Mouse (Mus musculus) frontal cortex, postnatal 10 days (tissue): ENCODE measurements around the gene Ptprn2.

Experiments
- DNase-seq, 2 experiments: peaks; one replicate each; pipeline ENCODE4 v3.0.0; 2022; ENCODE audit warnings: low spot score in 2 of 2, mixed read lengths in 1 of 2

Ptprn2 gene

DNA sequence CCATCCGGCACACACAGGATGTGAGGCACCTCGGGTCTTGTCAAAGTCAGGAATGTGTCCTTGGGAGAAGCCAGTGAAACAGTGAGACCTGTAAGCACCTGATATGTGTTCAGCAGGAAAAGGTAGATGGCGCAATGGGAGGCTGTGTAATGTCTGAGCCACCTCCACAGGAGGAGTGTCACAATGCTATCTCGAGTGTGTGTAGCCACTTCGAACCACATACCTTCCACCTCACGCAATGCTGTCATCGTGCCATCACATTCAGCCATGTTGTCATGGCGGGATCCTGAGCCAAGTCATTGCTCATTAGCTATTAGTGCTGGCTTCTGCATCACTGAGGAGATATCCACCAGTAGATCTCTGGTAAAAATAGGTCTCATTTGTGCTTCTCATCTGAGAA is 290.9 kb downstream of the Ptprn2 start:
- peak in 1 of 2 experiments; percentile 3 for DNase-seq

DNA sequence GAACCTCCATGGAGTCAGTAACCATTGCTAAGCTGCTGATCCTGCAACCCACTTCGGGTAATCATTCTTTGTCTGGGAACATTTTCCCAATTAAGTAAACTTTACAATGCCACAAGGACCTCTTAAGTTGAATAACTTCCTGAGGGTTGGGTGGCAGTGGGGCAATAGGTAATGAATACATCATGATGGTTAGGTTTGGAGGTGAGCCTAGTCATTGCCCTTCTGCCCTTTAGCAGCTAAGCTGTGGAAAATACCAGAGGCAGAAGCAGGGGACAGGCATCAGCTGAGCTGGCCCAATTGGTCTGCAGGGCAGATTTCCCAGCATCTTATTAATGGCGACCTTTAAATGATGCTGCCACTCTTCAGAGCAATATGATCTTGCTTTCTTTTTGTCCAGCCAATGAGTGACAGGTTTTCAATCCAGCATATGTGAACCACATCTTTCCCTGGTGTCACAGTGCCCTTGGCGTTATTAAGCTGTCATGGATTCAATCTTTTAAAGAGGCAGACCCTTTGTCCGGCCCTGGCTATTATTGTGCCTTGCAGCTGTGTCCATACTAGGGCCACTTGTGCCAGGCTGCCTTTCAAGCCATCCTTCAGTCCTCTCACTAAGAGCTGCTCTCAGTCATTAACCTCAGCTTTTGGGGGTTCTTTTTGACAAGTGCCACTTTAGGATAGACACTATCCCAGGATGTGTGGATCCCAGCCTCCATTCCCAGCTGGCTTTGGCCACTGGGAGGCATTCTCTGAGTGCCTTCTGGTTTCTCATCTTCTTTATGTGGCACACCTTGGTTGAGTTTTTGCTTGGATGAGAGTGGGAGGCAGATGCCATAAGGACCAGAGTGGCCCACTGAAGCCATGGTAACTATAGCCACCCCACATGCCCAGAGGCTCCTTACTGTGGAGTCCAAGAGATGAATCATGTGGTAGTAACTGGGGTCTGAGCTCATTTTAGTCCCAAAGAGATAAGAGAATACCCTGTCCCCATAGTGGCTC is 292.9 kb downstream of the Ptprn2 start:
- DNase-seq = peak in 1 of 2 experiments; percentile 4

DNA sequence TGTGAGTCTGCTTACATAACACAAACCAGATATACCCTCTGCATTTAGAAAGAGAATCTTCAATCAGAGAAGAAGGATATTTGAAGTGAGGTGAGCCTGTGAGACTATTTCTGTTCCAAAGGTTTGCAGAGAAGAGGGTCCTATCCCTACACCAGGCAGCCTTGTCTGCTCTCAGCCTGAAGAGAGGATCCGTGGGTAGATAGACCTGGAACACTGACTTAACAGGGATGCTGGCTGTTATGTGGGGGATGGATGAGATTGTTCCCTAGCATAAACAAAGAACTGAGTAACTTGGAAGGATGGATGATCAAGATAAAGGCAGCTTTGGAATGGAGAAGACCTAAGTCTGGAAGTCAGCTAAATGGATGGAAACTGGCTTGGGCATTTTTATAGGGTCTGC is 294.9 kb downstream of the Ptprn2 start:
- DNase-seq = no peak

DNA sequence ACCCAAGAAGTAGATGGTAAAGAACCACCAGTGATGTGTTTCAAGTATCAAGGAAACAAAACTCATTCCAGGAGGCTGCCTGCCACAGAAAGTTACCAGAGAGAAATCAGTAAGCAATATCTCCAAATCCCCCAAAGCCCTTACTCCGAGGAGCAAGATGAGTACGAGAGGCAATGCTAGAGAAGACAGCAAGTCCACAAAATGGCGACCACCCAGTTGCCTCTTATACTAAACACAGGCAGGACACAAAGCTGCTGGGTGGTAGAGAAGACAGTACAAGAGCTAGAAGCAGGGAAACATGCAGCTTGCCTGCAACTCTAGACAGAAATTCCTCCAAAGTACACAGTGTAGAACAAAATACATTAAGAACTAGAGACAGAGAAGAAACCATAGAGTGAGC is 300.2 kb downstream of the Ptprn2 start:
- no peak for DNase-seq

DNA sequence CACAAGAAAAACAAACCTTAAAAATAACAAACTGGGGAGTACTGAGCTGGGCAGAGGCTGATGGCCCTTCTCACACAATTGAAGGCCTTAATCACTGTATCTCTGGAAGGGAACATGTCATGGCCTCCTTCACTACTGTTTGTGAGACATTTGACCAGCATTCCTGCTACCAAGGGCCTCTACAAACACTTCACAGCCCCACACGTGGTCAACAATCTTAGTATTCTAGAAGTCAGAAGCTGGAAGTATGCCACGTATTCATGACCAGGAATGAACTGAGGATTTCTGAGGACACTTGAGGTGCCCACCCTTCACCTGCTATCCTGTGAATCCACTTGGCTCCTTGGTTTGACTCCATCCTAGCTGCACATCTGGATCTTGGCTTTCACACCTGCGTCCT is 302.8 kb downstream of the Ptprn2 start:
- DNase-seq = peak in 1 of 2 experiments; percentile 2

DNA sequence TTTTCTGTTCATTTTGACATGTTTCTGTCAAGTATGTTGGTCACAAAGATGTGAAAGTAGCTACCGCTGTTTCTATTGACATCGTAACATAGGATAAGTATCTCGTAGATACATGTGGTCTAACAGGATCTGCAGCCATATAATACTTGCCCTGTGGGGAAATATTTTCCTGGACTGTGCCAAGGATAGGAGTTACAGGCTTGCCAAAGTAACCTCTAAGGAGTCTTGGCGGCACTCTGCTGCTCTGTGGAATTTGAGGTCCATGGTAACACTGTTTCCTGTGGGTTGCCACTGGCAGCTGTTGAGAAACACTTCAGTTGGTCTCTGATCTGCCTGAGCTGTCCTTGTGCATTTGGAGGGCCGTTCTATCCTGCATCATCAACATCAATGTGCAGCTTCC is 317.8 kb downstream of the Ptprn2 start:
- no peak for DNase-seq

DNA sequence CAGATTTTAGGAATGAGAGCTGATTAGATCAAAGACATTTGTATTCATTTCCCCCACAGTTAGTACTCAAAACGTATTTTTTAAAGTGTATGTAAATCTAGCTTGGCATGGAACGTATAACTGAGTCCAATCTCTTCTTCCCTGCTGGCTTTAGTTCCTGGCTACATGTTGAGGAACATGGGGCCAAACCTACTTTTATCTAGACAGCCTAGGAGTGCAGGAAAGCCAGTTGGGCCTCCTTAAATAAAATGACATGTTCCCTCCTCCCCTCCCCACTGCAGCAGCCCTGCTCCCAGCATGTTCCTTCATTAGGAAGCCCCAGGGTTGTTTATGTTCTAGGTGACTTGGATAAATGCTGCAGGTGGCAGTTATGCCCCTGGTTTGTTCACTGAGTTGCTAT is 319.2 kb downstream of the Ptprn2 start:
- DNase-seq = no peak

DNA sequence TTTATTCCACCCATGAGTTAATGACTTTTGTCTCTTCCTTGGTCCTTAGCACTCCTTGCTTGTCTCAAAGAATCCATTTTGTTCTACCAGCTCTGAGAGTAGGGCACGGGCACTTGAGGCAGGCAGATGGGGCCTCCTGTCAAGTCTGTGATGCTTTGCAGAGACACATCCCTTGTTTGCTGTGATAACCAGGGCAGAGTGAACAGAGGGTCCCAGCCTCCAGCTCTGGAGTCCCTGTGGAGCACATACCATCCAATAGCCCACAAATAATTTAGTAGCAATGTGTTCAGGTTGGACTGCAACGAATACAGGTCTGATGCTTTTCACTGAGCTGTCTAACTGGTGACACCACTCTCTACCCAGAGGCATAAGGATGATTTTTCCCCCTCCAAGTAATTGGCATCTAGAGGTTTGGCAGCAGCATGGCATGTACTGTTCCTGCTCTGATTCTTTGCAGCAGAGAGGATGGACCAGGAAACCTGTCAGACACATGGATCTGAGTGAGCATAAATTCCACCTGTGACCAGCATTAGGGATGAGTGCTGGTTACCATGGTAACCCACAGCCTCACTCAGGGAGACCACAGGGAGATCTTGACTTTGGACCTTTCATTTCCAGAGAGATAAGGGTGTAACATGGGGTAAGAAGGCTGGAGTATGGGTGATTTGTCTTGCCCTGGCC is 319.7 kb downstream of the Ptprn2 start:
- DNase-seq = no peak

DNA sequence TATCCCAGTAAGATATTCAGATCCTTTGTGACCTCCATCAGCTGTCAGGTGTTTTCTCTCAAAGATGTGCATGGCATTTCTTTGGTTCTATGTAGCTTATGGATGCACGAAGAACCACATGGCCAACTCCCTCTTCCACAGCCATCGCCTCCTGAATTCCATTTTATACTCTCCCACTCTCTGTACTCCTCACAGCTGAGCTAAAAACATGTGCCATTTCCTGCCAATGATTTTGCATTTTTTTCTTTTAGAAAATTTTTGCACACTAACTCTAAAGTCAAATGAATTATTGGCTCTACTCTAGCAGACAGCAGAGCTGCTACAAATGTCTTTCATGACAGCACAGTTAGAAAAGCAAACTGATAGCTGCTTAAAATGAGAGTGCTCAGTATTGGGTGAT is 320.6 kb downstream of the Ptprn2 start:
- DNase-seq = no peak

DNA sequence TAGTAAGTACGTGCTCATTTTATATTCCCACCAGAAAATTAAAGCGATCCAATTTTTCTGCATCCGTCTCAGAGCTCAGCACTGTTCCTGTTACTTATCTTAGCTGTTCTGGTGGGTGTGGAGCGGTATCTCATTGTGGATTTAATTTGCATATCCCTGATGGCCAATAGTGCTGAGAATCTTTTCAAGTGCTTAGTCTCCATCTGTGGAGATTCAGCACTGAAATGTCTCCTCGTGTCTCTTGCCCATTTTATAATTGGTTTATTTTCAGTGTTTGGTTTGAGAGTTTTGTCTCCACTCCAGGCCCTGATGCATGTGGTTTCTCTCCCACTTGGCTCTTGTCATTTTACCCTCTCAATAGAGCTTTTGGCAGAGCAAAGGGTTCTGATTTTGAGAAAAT is 327.5 kb downstream of the Ptprn2 start:
- DNase-seq = peak in 1 of 2 experiments; percentile 39

DNA sequence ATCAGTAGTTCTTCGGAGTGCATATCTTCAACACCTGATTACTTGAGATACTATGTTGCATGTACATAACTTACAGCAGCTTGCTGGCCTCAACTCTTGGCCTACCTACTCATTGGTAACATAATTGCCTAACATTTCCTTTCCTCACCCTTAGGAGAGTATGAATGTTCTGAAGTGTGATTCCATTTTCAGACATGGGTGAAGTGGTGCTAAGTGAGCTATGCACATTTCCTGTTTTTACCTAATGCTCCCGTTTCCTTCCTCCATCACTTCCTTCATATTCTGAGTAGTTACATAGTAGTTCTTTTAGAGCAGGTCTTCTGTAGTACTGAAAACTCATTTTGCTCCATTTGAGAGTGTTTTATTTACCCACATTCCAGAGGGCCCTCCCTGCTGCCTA is 334.3 kb downstream of the Ptprn2 start:
- no peak for DNase-seq

DNA sequence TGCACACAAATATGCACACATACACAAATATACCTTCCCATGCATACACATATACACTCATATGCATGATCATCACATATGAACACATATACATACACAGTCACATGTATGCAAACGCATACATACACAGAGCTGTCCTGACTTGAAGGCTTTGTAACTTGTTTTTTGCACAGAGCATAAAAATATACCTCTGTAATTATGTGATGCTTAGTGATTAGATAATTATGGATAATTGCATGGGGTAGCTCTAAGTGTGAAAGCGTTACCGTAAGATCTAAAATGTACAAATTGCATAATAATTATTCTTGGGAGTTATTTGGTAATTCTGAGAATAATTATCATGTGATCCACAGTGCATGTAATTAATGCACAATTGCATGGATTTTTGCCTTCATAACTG is 337.8 kb downstream of the Ptprn2 start:
- no peak for DNase-seq

DNA sequence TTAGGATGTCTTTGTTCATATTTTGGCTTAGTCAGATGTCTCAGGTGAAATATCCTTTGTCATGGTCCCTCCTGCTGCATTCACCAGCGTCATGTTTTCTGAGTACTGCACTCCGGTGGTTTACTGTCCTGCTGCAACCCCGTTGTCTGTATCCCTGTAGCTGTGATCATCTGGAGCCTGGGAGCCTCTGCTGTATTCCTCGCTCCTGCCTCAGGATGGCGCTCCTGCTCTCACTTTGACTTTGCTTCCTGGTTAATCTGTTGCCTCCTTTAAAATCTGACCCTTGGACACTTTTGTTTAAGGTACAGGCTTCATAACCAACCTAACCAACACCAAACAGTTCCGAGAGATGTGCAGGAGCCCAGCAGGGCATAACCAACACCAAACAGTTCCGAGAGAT is 342.2 kb downstream of the Ptprn2 start:
- DNase-seq = no peak

DNA sequence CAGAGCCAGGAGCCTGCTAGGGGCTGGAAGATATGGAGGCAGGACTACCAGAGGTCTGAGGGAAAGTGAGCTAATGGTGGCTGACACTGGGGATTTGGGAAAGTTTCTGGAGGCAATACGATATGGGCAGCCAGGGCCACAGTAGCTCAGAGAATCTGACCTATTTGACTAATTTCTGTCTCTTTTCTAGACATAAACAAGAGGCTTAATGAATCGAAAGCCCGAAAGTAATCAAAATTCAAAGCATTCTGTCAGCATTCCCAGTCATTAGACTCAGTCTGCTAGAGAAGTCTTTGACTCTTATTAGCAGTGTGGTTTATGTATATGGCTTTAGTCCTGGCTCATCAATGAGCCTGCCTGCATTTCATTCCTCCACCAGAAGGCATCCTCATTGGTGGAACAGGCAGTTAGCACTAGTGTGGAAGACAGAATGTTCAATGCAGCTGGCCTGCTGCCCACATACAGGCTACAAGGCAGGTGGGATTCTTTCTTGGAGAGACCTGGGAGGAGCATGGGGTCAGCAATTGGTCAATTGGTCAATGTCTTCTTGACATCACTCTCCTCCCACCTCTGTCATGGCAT is 353.2 kb downstream of the Ptprn2 start:
- no peak for DNase-seq

DNA sequence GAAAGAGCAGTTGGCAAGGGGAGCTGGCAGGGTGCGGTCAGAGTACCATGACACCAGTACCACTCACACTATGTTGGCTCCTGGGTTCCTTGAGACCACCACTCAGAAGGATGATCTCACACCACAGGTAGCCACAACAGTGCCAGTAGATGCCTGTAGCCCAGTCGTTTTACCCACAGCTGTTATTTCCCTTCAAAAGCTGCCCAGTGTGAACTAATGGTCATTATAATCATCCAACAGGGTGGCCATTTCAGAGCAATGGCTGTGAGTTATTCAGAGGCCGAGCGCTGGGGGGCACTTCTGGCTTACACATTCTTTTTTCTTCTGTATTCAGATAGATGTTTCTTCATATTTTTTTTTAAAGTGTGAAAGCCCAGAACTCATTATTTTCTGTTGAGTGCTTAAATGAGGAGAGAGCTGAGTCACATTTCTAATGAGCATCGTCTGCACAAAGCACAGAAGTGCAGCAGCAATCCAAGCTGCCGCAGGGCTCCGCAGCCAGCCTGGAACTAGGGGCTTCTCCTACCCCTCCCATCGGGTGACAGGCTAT is 357.3 kb downstream of the Ptprn2 start:
- DNase-seq = no peak

DNA sequence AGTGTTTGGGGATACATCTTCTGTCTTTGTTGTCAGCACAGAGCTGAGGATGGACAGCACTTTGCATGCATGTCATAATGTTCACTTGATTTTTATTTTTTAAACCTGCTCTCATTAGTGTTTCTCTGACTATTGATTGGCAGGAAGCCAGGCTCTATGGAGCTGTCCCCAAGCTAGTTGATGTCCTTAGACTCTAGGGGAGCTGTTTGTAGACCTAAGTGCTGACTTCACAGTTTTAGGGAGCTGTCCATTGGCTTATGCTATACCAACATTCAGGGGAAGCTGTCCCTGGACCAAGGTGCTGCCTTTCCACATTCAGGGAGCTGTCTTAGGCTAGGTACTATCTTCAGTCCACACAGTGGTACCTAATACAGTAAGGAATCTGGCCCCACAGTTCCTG is 360.7 kb downstream of the Ptprn2 start:
- no peak for DNase-seq

DNA sequence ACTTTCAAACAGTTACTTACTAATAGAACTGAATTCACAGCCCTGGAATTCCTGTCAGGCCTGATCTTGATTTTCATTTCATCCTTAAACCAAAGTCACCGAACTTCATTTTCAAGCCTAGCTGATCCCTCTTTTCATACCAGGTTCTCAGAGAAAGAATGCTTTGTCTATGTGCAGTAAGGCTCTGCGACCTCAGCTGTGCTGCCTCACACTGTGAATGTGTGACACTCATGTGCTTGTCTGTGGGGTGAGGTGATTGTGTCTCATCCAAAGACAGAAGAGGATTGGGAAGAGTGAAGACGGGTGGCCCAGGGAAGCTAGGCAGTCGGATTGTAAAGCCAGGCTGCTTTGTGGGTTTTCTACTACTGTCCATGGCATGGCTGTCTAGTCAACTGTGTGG is 361.5 kb downstream of the Ptprn2 start:
- no peak for DNase-seq

DNA sequence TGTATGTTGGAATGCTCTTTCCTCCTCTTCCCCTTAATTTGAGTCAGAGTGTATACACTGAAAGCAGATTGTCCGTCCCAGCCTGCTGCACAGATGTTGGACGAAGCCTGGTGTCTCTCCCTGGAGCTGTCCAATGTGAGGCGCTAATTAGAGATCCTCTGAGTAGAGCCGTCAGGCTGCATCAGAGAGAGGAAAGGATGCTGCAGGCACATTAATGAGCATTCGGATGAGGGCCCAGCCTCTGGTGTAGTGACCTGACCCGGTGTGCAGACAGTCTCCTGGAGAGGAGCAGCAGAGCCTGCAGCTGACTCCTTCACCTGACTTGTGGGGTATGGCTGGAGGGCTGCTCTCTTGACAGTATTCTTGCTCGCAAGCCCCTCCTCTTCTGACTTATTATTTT is 370.8 kb downstream of the Ptprn2 start:
- no peak for DNase-seq

DNA sequence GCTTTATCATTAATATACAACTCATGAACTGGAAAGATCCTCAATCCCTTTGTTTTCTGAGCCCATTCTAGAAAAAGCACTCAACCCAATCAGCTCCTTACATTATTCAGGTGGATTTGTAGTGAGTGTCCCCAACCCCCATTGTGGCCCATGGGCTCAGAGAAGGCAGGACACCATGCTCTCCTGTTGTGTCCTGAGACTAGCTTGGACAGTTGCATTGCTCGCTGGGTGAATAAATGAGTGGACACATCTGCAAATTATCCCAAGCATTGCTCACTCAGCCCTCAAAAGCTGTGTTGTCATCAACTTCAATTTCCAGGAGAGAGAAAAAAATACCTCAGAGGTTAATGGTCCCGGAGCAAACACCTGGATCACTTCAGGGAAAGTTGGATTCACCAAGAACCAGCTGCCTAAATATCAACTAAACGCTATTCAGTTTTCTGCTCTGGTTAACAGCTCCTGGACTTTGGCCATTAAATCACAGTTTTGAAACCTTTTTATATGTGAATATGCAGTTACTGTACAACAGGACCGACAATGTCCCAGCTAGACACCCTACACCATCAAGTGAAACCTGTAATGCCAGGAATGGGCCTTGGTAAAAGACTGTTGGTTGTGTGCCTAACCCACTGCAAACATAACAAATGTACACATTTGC is 376.0 kb downstream of the Ptprn2 start:
- no peak for DNase-seq

DNA sequence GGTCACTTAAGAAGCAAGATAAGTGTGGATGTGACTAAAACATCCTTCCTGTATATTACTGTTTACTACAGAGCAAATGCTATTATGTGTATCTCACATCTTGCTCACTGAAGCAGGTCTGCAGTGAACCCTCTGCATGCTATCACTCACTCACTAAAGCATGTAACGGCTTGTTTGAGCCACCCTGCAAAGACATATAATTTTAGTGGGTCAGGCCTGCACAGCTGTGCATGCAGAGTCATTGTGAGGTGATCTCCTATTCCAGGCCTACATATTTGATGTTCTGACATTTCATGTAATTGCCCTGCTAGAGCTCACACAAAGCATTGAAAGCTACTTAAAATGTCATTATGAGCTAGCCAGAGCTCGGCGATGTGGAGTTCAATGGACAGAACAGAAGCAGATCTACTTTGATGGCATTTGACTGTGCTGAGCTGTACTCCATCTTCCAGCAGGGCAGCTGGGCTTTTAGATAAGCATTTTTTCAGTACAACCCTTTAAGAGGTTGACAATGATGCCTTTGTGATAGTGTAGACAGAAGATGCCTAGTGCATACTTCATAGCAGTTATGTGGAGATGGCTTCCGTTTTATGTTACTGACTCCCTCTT is 377.9 kb downstream of the Ptprn2 start:
- no peak for DNase-seq

DNA sequence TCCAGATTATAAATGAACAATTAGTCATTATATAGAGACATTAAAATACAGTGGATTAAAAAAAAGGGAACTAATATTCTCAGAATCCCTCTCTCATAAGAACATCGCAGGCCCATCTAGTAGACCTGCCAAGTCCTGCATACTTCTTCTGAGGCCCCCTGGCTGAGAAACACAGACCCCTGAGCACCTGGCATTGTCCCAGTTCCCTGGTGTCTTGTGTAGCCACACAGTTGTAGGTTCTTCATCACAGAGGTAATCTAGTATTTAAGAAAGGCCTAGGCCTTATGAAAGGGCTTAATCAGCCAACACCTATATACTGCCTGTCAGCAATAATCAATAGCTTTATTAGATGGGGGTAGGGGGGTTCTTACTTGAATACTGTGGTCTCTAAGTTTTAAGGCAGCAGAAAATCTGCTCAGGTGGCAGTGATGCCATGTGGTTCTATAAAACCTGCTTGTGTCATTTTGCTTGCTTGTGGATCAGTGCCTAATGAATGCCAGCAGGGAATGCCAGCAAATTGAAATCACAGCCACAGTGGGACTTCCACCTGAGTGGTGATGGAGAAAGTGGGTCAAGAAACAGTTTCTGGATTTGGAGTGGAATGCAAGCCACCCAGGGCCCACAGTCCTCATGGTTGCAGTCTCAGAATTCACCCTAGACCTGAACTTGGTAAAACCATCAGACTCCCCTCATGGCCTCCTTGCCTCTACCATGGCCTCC is 388.5 kb downstream of the Ptprn2 start:
- DNase-seq = no peak
